Mouse (Mus musculus) olfactory bulb, adult 2 months (tissue): ENCODE results near the gene Clic5.

Source experiments
- CTCF ChIP-seq: fragments of 200-500 bp; IDR thresholded peaks from 2 replicates; pipeline ENCODE4 v1.5.1; 2012; ENCODE audit warnings: low read depth, mild to moderate bottlenecking, low read length, moderate library complexity; ENCODE audit not compliant: insufficient read depth
- POLR2A ChIP-seq: fragments of 200-500 bp; IDR thresholded peaks from 2 replicates; pipeline ENCODE4 v1.6.1; 2012; ENCODE audit warnings: mild to moderate bottlenecking, low read depth, low read length, moderate library complexity; ENCODE audit not compliant: insufficient read depth

DNA sequence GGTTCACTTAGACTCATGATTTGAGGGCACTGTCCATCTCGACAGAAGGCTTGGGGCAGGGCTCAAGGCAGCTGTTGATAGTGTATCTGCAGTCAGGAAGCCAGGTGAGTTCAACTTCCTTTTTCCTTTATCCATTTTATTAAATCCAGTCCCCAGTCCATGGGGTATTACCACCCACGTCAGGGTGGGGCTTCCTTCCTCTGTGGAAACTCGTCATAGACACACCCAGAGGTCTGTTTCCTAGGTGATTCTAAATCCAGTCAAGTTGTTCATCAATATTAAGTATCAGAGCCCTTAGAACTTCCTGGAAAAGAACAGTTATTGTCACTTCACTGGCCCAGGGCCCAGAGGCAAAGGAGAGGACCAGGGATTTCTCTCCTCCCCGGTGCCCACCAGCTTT lies 61.2 kb downstream of the Clic5 start:
- TF ChIP-seq CTCF, result no peak
- no peak for TF ChIP-seq POLR2A
